Mouse (Mus musculus): Measurements from ENCODE around the gene Rprd2.

Gene Rprd2

DNA sequence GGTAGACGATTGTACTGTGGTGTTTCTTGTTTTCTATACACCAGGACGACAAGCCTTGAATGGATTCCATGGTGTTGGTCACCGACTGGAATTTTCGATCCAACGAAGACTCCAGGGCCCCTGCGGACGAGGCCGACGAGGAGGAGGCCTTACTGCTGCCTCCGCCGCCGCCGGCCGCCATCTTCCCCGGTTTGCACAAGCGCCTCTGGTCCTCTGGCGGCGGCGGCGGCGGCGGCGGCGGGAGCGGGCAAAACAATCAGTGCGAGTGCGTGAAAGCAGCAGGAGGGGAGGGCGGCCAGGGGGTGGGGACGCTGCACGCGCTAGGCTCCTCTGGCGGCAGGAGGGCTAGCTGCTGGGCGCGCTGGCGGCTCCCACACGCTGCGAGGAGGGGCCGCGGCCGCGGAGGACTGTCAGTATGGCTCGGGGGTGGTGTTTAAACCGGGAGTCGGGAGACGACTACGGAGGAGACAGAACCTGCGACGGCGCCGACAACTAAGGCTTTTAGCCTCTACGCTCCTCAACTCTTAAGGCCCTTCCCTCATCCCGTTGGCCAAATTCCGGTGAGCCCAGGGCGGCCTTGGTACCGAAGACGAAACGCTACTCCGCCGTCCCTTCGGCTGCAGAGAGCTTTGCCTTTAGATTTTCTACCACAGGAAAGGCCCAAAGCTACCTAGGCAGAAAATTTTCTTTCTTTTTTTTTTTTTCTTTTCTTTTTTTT is at the start of gene Rprd2:
Gene Rprd2 (minus strand): TSS at position 293 of the 718 bp plus-strand sequence.
- ChIA-PET CTCF (interaction anchor here in 1 of 4 experiments (1.0 kb wide), 1 partner anchor 9 kb away, joined by 3 read pairs; no protein-coding TSS in a partner anchor), POLR2A (interaction anchor here (0.6 to 2.8 kb wide), 60 partner anchors 8 to 1131 kb away, joined by 3 to 15 read pairs (median 3); partner anchors contain the start of genes Ensa (in 2 of the 4), Mrps21 (in 2 of the 4), Prpf3 (in 2 of the 4) and Ciart (in 1 of the 4))

DNA sequence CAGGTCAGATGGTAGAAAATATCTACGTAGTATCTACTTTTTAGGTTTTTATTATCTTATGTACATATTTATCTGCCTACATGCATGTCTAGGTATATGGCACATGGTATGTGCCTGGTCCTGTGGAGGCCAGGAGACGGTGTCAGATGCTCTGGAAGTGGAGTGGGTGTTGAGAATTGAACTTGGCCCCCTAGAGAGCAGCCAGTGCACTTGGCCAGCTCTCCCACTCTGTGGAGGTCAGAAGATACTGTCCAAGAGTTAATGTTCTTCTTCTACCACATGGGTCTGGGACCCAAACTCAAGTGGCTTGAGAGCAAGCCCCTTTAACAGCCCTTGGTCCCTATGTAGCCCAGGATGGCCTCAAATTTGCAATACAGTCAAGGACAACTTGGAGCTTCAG is 48.7 kb upstream of the Rprd2 start:
- POLR2A ChIA-PET = interaction anchor here in 2 of 4 experiments (0.7 to 3.4 kb wide), 8 partner anchors 9 to 96 kb away, joined by 3 to 14 read pairs (median 4); partner anchors contain the start of genes Ciart (in 2 of the 2) and Prpf3 (in 1 of the 2)
- CTCF ChIA-PET = interaction anchor here in 1 of 4 experiments (0.5 kb wide), 1 partner anchor 44 kb away, joined by 4 read pairs; no protein-coding TSS in a partner anchor

DNA sequence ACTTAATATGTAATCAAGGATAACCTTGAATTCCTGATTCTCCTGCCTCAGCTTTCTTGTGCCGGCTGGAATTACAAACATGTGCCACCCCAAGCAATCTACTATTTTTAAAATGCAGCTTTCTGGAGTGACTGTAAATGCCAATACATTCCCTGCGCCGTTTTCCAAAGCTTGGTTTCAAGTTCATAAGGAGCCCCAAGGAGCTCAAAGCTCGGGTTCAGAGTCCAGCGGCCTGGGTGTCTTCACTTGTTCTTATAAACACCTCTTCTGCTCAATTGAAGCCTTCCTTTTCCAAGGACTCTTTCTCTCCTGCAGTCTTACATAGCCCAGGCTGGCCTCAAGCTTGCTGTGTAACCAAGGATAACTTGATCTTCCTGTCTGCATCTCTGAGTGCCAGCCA is 47.4 kb upstream of the Rprd2 start:
- POLR2A ChIA-PET = interaction anchor here in 3 of 4 experiments (0.7 to 4.0 kb wide), 21 partner anchors 8 to 377 kb away, joined by 3 to 20 read pairs (median 7); partner anchors contain the start of genes Prpf3 (in 3 of the 3), Ciart (in 2 of the 3), Aph1a (in 1 of the 3) and Car14 (in 1 of the 3)
- CTCF ChIA-PET = interaction anchor here in 3 of 4 experiments (0.8 to 2.6 kb wide), 6 partner anchors 10 to 42 kb away, joined by 4 to 9 read pairs (median 4); partner anchors contain the start of gene Prpf3 (in 1 of the 3)

DNA sequence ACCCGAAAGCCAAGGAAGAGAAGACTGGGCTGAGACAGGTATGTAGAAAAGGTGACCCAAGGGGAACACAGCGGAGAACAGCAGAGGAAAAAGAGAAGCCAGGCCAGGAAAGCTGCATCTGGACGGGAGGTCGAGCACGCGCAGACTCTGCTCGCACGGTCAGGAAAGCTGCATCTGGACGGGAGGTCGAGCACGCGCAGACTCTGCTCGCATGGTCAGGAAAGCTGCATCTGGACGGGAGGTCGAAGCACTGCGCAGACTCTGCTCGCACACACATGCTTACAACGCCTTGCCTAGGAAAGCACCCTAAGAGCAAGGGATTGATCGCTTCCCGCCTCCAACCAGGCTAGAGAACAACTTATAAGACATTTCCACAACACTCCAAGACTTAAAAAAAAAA is 46.9 kb upstream of the Rprd2 start:
- POLR2A ChIA-PET = interaction anchor here (0.7 to 4.0 kb wide), 32 partner anchors 8 to 397 kb away, joined by 3 to 20 read pairs (median 5); partner anchors contain the start of genes Ciart (in 3 of the 4), Prpf3 (in 3 of the 4), Aph1a (in 1 of the 4) and Car14 (in 1 of the 4)
- CTCF ChIA-PET = interaction anchor here (0.6 to 2.6 kb wide), 11 partner anchors 9 to 1382 kb away, joined by 3 to 9 read pairs (median 5); partner anchors contain the start of gene Prpf3 (in 1 of the 4)

DNA sequence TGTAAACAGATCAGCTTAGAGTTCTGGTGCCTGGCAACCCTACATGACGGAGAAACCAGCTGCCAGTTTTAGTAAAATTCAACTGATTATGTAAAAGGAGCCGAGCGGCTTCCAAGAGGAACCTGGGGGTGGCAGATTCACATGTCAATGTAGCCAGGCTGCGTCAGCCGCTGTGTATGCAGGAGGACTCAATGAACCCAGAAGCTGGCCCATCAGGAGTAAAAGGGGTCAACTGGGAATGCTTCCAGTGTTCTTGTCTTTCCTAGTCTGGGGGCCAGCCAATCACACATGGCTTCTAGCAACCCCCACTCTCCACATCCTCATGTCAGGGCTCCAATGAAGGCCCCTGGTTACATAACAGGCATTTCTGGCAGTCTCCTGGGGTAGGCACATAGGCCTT is 46.4 kb upstream of the Rprd2 start:
- CTCF ChIA-PET = interaction anchor here (0.6 to 2.6 kb wide), 16 partner anchors 9 to 1382 kb away, joined by 3 to 9 read pairs (median 4); partner anchors contain the start of gene Prpf3 (in 1 of the 4)
- POLR2A ChIA-PET = interaction anchor here (0.5 to 4.0 kb wide), 45 partner anchors 9 to 431 kb away, joined by 3 to 20 read pairs (median 4); partner anchors contain the start of genes Ciart (in 3 of the 4), Prpf3 (in 3 of the 4), Car14 (in 2 of the 4) and Arnt (in 1 of the 4)

DNA sequence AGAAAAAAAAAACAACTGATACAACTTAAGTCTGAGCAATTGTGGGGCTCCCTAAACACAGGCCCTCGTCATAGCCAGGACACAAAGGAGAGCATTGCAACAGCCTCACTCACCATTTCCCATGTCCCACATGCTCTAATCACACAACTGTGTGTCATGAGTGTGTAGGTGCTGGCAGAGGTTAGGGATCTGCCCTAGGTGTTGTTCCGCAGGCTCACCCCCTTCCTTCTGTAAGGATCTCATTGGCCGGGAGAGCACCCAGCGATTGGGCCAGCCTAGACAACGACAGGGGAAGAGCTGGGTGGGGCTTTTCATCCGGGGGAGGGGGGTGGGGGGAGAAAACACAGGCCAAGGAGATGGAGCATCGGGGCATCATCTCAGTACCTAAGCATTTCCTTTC is 44.9 kb upstream of the Rprd2 start:
- POLR2A ChIA-PET = interaction anchor here in 3 of 4 experiments (0.6 to 4.0 kb wide), 21 partner anchors 8 to 275 kb away, joined by 3 to 20 read pairs (median 4); partner anchors contain the start of genes Ciart (in 2 of the 3), Mrps21 (in 2 of the 3), Car14 (in 1 of the 3) and Golph3l (in 1 of the 3)
- CTCF ChIA-PET = interaction anchor here in 3 of 4 experiments (0.5 to 2.6 kb wide), 9 partner anchors 36 to 994 kb away, joined by 3 to 9 read pairs (median 3); partner anchors contain the start of gene Ensa (in 1 of the 3)

DNA sequence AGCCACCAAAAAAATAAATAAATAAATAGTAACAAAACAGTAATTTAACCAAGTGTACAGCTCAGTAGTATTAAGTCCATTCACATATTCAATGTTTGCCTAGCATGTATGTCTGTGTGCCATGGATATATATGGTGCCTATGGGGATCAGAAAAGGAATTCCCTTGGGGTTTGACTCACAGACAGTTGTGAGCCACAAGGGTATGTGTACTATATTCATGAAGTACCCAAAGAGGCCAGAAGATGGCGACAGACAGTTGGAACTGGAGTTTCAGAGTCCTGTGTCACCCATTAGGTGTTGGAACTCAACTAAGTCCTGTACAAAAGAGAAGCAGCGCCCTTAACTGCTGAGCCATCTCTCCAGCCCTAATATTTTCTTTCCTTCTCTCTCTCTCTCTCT is 43.1 kb upstream of the Rprd2 start:
- ChIA-PET CTCF (interaction anchor here in 3 of 4 experiments (0.6 to 1.5 kb wide), 3 partner anchors 9 to 46 kb away, joined by 3 to 7 read pairs (median 4); partner anchors contain the start of gene Mrps21 (in 1 of the 3)), POLR2A (interaction anchor here in 2 of 4 experiments (0.6 to 2.6 kb wide), 4 partner anchors 10 to 177 kb away, joined by 3 to 11 read pairs (median 4); partner anchors contain the start of gene Mrps21 (in 1 of the 2))

DNA sequence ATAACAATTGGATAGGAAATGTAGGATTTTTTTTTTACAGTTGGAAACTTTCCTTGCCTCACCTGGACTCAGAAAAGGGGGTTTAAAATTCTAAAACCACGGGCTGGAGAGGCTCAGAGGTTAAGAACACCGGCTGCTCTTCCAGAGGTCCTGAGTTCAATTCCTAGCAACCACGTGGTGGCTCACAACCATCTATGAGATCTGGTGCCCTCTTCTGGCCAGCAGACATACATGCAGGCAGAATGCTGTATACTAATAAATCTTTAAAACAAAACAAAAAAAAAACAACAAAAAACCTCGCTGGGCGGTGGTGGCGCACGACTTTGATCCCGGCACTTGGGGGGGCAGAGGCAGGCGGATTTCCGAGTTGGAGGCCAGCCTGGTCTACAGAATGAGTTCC is 42.6 kb upstream of the Rprd2 start:
- POLR2A ChIA-PET = interaction anchor here in 1 of 4 experiments (0.6 to 2.6 kb wide), 3 partner anchors 11 to 176 kb away, joined by 3 to 11 read pairs (median 4); partner anchors contain the start of gene Mrps21

DNA sequence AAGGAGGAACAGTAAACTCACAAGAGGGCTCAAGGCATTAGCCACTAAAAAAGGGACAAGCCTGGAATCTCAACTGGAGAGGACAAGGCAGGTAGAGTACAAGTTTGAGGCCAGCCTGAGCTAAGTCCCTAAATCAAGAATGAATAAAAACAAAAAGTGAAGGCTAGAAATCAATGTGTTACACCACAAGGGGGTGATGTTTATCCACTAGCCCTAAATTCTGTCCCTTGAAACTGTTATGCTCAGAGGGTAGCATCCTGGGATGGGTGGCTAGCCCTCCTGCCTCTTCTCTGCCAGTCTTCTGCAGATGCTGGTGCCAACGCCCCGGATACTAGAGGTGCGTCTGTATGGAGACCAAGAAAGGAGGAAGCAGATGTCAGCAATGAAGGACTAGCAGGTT is 41.7 kb upstream of the Rprd2 start:
- CTCF ChIA-PET = interaction anchor here (0.6 to 1.0 kb wide), 9 partner anchors 9 to 323 kb away, joined by 3 to 8 read pairs (median 3); no protein-coding TSS in a partner anchor
- POLR2A ChIA-PET = interaction anchor here in 2 of 4 experiments (0.9 to 1.2 kb wide), 2 partner anchors 44 to 90 kb away, joined by 3 to 4 read pairs; partner anchors contain the start of gene Car14 (in 1 of the 2)

More for the DNA sequence above, 42.6 kb upstream of the Rprd2 start:
- CTCF ChIA-PET = no interaction called here

DNA sequence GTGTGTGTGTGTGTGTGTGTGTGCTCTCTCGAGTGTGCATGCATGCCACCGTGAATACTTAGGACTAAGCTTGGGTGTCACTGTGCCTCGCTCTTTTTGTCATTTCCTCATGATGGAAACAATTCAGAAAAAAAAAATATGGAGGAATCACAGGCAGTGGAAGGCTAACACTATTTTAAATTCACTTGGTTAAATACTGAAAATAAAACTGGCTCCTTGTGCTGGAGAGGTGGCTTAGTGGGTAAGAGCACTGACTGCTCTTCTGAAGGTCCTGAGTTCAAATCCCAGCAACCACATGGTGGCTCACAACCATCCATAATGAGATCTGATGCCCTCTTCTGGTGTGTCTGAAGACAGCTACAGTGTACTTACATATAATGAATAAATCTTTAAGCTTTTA is 39.6 kb upstream of the Rprd2 start:
- CTCF ChIA-PET = interaction anchor here in 3 of 4 experiments (0.6 to 1.3 kb wide), 4 partner anchors 99 to 641 kb away, joined by 3 to 4 read pairs (median 4); partner anchors contain the start of genes Arnt (in 1 of the 3) and Gabpb2 (in 1 of the 3)

DNA sequence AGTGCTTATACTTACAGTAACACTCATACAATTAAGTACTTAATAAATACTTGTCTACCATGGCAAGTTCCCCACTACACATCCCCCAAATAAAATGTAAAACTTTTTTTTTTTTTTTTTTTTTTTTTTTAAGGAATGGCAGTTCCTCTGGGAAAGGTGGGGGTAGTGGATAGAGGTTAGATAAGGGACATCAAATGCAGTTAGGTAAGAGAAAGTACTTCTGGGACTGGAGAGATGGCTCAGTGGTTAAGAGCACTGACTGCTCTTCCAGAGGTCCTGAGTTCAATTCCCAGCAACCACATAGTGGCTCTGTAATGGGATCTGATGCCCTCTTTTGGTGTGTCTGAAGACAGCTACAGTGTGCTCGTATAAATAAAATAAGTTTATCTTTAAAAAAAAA is 38.4 kb upstream of the Rprd2 start:
- ChIA-PET POLR2A (interaction anchor here in 3 of 4 experiments (0.6 to 3.9 kb wide), 12 partner anchors 8 to 255 kb away, joined by 3 to 25 read pairs (median 6); partner anchors contain the start of genes BC028528 (in 1 of the 3) and Rprd2 (in 1 of the 3)), CTCF (interaction anchor here in 3 of 4 experiments (0.7 kb wide), 3 partner anchors 236 to 617 kb away, joined by 3 to 4 read pairs (median 4); no protein-coding TSS in a partner anchor)

More for the DNA sequence above, 39.6 kb upstream of the Rprd2 start:
- POLR2A ChIA-PET = interaction anchor here in 3 of 4 experiments (0.5 to 1.4 kb wide), 7 partner anchors 9 to 703 kb away, joined by 3 to 9 read pairs (median 3); partner anchors contain the start of genes Ciart (in 1 of the 3), Mrps21 (in 1 of the 3) and Otud7b (in 1 of the 3)

DNA sequence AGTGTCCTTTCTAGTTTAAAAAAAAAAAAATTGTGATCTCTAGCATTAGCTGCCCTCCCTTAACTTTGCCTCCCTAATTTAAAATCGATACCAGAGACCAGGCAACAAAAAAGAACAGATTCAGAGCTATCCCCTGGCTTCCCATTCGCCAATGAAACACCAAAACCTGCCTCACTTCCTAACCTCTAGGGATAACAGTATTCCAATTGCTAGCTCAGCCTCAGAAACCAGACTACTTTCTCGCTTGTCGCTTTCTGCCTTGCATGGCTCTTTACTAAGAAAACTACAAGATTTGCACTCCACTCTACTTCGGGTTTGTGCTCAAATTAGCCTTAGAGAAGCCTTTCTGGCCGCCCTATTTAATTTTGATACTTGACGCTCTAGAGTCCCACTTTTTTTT is 37.5 kb upstream of the Rprd2 start:
- ChIA-PET CTCF (interaction anchor here (0.5 to 1.1 kb wide), 5 partner anchors 9 to 235 kb away, joined by 3 to 5 read pairs (median 4); partner anchors contain the start of gene BC028528 (in 1 of the 4)), POLR2A (interaction anchor here (0.6 to 3.9 kb wide), 71 partner anchors 9 to 574 kb away, joined by 3 to 25 read pairs (median 4); partner anchors contain the start of genes Mrps21 (in 4 of the 4), BC028528 (in 3 of the 4), Ciart (in 2 of the 4) and Rprd2 (in 2 of the 4))

DNA sequence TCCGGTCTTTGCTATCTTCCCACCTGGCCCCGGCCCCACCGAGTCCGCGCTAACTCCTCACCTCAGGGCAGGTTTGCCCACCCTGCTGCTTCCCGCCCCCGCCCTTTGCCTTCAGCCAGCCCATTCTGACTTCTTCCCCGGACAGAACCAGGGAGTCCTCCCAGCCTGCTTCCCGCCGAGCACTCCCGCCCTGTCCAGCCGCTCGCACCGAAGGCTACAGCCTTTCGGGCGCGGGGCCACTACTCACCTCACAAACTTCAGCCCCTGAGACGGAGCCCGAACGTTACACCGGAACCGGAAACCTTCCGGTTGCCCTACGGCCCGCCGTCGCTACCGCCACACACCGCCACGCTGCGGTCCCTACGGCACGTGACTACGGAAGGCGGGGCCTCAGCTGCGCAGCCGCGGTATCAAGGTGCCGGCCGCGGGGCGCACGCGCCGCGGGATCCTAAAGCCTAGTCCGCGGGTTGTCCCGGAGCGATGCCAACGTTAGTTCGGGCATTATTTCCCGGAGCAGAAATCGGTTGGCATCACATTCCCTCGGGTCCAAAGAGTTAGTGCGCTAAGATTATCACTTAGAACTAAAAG is 36.9 kb upstream of the Rprd2 start, which contains the start of gene Prpf3:
Gene Prpf3 (minus strand): TSS at position 384 of the 588 bp plus-strand sequence.
- CTCF ChIA-PET = interaction anchor here in 3 of 4 experiments (0.5 to 1.1 kb wide), 5 partner anchors 9 to 115 kb away, joined by 3 to 5 read pairs (median 4); partner anchors contain the start of gene BC028528 (in 1 of the 3)
- POLR2A ChIA-PET = interaction anchor here (0.6 to 3.9 kb wide), 69 partner anchors 9 to 573 kb away, joined by 3 to 25 read pairs (median 4); partner anchors contain the start of genes Mrps21 (in 4 of the 4), BC028528 (in 3 of the 4), Ciart (in 2 of the 4) and Rprd2 (in 2 of the 4)

DNA sequence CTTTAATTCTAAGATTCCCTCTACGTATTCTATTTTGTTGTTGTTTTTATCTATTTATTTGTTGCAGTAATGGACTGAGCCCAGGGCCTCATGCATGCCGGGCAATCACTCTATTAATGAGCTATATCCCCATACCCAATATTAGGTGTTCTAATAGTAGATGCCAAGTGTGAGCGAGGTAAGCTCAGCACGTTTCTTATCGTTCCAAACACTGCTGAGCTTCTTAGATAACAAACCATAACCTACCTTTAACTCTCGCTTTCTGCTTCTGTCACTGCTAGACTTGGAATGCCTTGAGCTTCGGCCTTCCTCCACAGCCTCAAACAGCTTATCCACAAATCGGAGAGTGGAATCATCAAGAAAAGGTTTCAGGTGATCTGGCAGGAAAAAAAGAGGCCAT is 32.7 kb upstream of the Rprd2 start:
- CTCF ChIA-PET = interaction anchor here in 2 of 4 experiments (0.6 to 0.8 kb wide), 3 partner anchors 9 to 419 kb away, joined by 3 read pairs; no protein-coding TSS in a partner anchor

DNA sequence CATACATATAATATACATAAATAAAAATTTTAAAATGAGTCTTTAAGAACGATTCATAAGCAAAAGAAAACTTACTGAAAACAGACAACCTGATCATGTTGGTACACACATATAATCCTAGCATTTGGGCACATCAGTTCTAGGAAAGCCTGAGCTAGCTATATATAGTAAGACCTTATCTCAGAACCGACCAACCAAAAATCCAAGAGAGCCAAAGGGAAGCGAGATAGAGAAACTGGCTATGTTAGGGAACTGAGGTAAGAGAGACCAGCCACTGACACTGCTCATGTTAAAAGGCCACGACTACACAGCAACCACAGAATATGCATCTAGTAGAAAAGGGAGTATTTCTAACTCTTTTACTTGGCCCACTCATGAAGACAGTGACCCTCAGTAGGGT is 31.9 kb upstream of the Rprd2 start:
- ChIA-PET POLR2A (interaction anchor here in 2 of 4 experiments (1.1 to 1.4 kb wide), 4 partner anchors 8 to 31 kb away, joined by 3 to 4 read pairs (median 3); no protein-coding TSS in a partner anchor), CTCF (no interaction called here)

More for the DNA sequence above, 32.7 kb upstream of the Rprd2 start:
- POLR2A ChIA-PET = interaction anchor here in 2 of 4 experiments (0.9 to 1.4 kb wide), 5 partner anchors 8 to 32 kb away, joined by 3 to 4 read pairs (median 3); no protein-coding TSS in a partner anchor

DNA sequence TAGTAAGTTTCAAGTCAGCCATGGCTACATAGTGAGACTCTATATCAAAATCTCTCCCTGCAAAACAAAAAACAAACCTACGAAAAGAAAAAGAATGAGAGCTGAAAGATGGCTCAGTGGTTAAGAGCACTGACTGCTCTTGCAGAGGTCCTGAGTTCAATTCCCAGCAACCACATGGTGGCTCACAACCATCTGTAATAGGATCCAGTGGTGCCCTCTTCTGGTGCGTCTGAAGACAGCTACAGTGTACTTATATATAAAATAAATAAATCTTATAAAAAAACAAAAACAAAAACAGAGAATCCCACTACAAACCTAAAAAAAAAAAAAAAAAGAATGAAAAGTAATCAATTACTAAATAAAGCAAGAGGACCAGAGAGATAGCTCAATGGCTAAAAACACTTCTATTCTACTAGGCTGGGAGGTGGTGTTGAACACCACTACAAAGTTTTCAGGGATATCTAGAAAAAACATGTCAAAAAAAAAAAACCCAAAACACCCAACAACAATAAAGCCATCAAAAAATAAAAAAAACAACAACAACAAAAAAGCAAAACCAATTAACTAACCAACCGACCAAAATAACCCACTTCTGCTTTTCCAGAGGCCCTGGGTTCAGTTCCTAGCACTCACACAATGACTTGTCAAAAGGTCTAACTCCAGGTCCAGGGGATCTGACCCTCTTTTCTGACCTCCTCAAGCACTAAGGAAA is 24.0 kb upstream of the Rprd2 start:
- CTCF ChIA-PET = interaction anchor here in 3 of 4 experiments (0.6 to 1.0 kb wide), 9 partner anchors 17 to 738 kb away, joined by 3 to 5 read pairs (median 3); no protein-coding TSS in a partner anchor
- POLR2A ChIA-PET = interaction anchor here (0.5 to 4.2 kb wide), 10 partner anchors 9 to 419 kb away, joined by 3 to 25 read pairs (median 4); partner anchors contain the start of gene Prpf3 (in 1 of the 4)

All from embryonic stem cell, embryonic (primary cell).